Mouse (Mus musculus): ENCODE results near the gene Actl10. TPM values are rescaled to one million over a fixed set of nuclear protein-coding genes. Genes with fewer than 3 reads are reported as not detected.

Gene Actl10
- polyA plus RNA-seq, 1 experiment from 2014 or later, result 0.66 TPM

GRCm38 (mm10) chr2:154570666-154571065 is 19.1 kb downstream of the Actl10 start:
- no peaks in the 10 kb centered on the region for H3K36me3 ChIP-seq (replicated peaks)
- ATAC-seq (ENCODE audit: low FRiP score), result no peak
- H3K9ac ChIP-seq, result no peak overlapping the region
- WGBS, result 79% methylated on average over 4 of the region's 4 CpGs
- H3K27ac ChIP-seq, result 0 out of 2 replicates have a peak overlapping the region, but pooled peaks have one; percentile 36
- H3K27me3 ChIP-seq, result no peaks in the 10 kb centered on the region
- H3K4me3 ChIP-seq (replicated peaks), result no peak overlapping the region
- peak overlapping the region; percentile 85; the same call in 1 of the 2 replicates for H3K4me2 ChIP-seq
- H3K4me1 ChIP-seq, result peaks cover 46% of the 10 kb centered on the region
- H3K9me3 ChIP-seq, result no peaks in the 10 kb centered on the region

GRCm38 (mm10) chr2:154571266-154571665 is 19.7 kb downstream of the Actl10 start:
- H3K9ac ChIP-seq, result no peak overlapping the region
- H3K4me2 ChIP-seq, result no peak overlapping the region
- 85% methylated on average over 4 of the region's 4 CpGs for WGBS
- no peak for ATAC-seq (ENCODE audit: low FRiP score)
- H3K4me1 ChIP-seq, result peaks cover 41% of the 10 kb centered on the region
- H3K27ac ChIP-seq, result no peak overlapping the region
- no peak overlapping the region for H3K4me3 ChIP-seq (replicated peaks)
- no peaks in the 10 kb centered on the region for H3K36me3 ChIP-seq (replicated peaks)
- no peaks in the 10 kb centered on the region for H3K9me3 ChIP-seq
- no peaks in the 10 kb centered on the region for H3K27me3 ChIP-seq

DNA sequence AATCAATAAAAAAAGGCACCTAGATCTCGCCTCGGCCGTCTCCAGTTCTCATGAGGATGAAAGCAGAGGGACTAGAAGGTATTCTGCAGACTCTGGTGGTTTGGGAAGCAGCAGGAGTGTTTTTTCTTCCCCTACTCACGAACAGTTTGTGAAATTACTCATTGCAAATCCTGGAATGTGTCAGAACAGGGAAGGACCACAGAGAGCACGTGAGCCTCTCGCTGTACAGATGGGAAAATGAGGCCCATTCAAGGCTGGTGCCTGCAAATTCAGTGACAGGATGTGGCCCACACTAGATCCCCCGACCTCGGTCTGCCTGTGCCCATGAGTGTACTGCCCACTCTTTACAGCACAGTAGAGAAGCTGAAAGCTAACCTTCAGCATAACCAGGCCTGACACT is 20.4 kb downstream of the Actl10 start:
- H3K27me3 ChIP-seq, result no peaks in the 10 kb centered on the region
- no peak overlapping the region for H3K4me3 ChIP-seq (replicated peaks)
- H3K9ac ChIP-seq, result no peak overlapping the region
- H3K9me3 ChIP-seq, result no peaks in the 10 kb centered on the region
- no peaks in the 10 kb centered on the region for H3K36me3 ChIP-seq (replicated peaks)
- no peak overlapping the region for H3K4me2 ChIP-seq
- no peak for ATAC-seq (ENCODE audit: low FRiP score)
- H3K27ac ChIP-seq, result no peak overlapping the region
- WGBS, result 90% methylated on average over 8 of the region's 8 CpGs
- H3K4me1 ChIP-seq, result peaks cover 41% of the 10 kb centered on the region

GRCm38 (mm10) chr2:154572996-154573395 is 21.4 kb downstream of the Actl10 start:
- Histone ChIP-seq H3K4me2 (no peak overlapping the region), H3K27me3 (no peaks in the 10 kb centered on the region), H3K36me3 (replicated peaks) (no peaks in the 10 kb centered on the region), H3K9ac (no peak overlapping the region), H3K27ac (no peak overlapping the region), H3K4me1 (peaks cover 40% of the 10 kb centered on the region), H3K4me3 (replicated peaks) (no peak overlapping the region), H3K9me3 (no peaks in the 10 kb centered on the region)
- WGBS, result 82% methylated on average over 3 of the region's 3 CpGs
- ATAC-seq (ENCODE audit: low FRiP score), result no peak

GRCm38 (mm10) chr2:154574271-154574670 is 22.7 kb downstream of the Actl10 start:
- 50% methylated on average over 7 of the region's 7 CpGs for WGBS
- Histone ChIP-seq H3K4me1 (peaks cover 27% of the 10 kb centered on the region), H3K27me3 (no peaks in the 10 kb centered on the region), H3K9ac (no peak overlapping the region), H3K4me3 (replicated peaks) (no peak overlapping the region), H3K36me3 (replicated peaks) (no peaks in the 10 kb centered on the region), H3K9me3 (no peaks in the 10 kb centered on the region), H3K27ac (no peak overlapping the region), H3K4me2 (no peak overlapping the region)
- ATAC-seq (ENCODE audit: low FRiP score), result no peak

GRCm38 (mm10) chr2:154576876-154577743 is 25.5 kb downstream of the Actl10 start:
- Histone ChIP-seq H3K36me3 (replicated peaks) (no peaks in the 10 kb centered on the region), H3K4me3 (replicated peaks) (no peak overlapping the region), H3K9me3 (no peaks in the 10 kb centered on the region), H3K27ac (peak overlapping the region; percentile 75), H3K27me3 (no peaks in the 10 kb centered on the region), H3K9ac (peak overlapping the region; percentile 38; the same call in 1 of the 2 replicates), H3K4me1 (peaks cover 17% of the 10 kb centered on the region), H3K4me2 (no peak overlapping the region)
- ATAC-seq (ENCODE audit: low FRiP score), result peak; percentile 55
- WGBS, result 28% methylated on average over 12 of the region's 12 CpGs

DNA sequence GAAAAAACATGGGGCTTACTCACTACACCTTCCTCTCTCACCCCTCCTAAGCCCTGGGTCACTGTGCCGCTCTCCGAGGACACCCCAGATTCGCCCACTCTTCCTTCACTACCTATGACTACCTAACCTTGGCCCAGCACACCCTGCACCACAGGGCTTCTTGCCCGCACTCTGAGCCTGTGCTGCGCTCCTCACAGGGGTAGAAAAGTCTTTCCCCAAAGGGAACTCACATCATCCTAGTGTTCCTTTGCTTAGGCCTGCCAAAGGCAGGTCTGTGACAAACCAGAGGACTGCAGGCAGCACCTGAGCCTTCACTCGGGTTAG is 26.1 kb downstream of the Actl10 start:
- Histone ChIP-seq H3K4me3 (replicated peaks) (no peak overlapping the region), H3K9me3 (no peaks in the 10 kb centered on the region), H3K4me2 (no peak overlapping the region), H3K27ac (peak overlapping the region; percentile 75), H3K27me3 (no peaks in the 10 kb centered on the region), H3K36me3 (replicated peaks) (no peaks in the 10 kb centered on the region), H3K9ac (no peak overlapping the region; the same call in 1 of the 2 replicates), H3K4me1 (peaks cover 17% of the 10 kb centered on the region)
- ATAC-seq (ENCODE audit: low FRiP score), result peak; percentile 30; the same call in 1 of the 2 replicates
- WGBS, result 68% methylated on average over 6 of the region's 6 CpGs

DNA sequence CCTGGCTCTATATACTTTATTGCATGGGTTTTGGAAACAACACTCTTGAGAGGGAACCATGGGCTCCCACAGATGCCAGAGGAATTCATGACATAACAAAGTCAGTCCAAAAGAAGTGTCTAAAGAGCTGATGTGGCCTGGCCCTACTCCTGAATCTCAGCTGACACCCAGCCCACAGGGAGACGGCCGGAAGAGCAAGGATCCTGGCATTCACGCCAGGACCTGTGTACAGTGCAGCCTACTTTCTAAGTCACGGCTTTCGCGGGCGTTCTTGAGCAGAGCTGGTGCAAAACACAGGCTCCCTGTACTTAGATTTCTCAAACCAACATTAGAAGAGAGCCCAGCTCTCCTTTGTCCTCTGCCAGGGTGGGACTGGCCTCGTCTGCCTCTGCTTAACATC is 29.0 kb downstream of the Actl10 start:
- Histone ChIP-seq H3K9ac (no peak overlapping the region), H3K9me3 (no peaks in the 10 kb centered on the region), H3K27me3 (0 out of 2 replicates have a peak, but pooled peaks cover 4% of the 10 kb centered on the region), H3K4me3 (replicated peaks) (no peak overlapping the region), H3K27ac (no peak overlapping the region), H3K4me2 (no peak overlapping the region), H3K4me1 (peaks cover 33% of the 10 kb centered on the region), H3K36me3 (replicated peaks) (no peaks in the 10 kb centered on the region)
- WGBS, result 90% methylated on average over 8 of the region's 8 CpGs
- ATAC-seq (ENCODE audit: low FRiP score), result no peak

DNA sequence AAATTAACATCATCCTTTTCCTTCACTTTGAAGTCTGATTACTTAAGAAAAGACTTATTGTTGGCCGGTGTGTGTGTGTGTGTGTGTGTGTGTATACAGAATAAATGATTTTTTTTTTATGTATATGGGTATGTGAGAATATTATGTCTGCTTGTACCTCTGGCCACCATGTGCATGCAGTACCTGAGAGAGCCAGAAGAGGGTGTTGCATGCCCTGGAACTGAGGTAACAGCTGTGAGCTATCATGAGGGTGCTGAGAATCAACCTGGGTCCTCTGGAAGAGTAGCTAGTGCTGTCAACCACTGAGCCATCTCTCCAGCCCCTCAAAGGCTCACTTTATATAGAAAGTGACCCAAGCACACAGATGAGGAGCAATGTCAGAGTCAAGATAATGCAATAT is 29.8 kb downstream of the Actl10 start:
- Histone ChIP-seq H3K4me1 (peaks cover 31% of the 10 kb centered on the region), H3K36me3 (replicated peaks) (no peaks in the 10 kb centered on the region; the same call in 1 of the 2 replicates), H3K27ac (no peak overlapping the region), H3K9me3 (no peaks in the 10 kb centered on the region), H3K9ac (no peak overlapping the region), H3K4me2 (no peak overlapping the region), H3K27me3 (0 out of 2 replicates have a peak, but pooled peaks cover 4% of the 10 kb centered on the region), H3K4me3 (replicated peaks) (no peak overlapping the region)
- no peak for ATAC-seq (ENCODE audit: low FRiP score)
- 96% methylated on average over 1 of the region's 1 CpGs for WGBS

DNA sequence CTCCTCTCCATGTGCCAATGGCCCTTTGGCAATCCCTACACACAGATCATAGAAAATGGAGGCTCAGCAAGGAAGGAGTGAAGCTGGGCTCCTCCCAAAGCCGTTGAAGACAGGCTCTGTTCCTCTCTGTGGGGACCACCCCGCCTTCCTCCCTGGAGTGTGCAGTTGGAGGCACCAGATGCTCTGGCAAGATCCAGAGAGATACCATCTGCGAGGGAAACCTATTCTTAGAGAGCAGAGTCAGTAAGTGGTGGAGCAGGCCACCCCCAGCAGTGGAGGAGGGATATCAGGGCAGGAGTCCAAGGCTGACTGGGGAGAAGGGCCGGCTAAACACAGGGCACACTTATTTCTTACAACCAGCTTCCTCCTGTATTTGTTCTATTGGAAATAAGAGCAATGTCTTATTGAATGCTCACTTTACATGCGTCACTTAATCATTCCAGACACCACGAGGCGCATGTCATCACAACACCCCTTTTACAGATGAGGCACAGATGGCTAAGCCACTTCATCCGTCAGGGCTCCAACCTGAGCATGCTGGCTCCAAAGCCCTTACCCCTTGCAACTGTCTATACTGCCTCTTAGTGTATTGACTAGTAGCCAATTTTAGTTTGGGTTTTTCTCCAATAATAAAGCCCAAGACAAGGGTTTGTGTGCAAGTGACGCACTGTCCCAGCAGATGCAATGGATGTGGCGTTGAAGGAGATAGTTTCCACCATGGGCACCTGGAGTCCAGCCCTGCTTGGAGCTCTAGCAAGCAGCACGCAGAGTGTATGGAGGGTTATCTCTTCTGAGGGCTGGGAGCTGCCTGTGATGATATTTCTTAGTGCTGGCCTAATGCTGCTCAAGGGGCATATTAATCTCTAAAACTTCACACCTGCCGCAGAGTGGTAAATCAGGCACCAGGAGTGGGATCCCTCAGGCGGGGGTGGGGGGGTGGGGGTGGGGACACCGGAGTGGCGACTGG is 32.6 kb downstream of the Actl10 start:
- H3K27ac ChIP-seq, result peak overlapping the region; percentile 68
- H3K36me3 ChIP-seq (replicated peaks), result no peaks in the 10 kb centered on the region; the same call in 1 of the 2 replicates
- WGBS, result 63% methylated on average over 15 of the region's 15 CpGs
- no peak overlapping the region for H3K9ac ChIP-seq
- 0 out of 2 replicates have a peak, but pooled peaks cover 4% of the 10 kb centered on the region for H3K27me3 ChIP-seq
- peak; percentile 79; the same call in 1 of the 2 replicates for ATAC-seq (ENCODE audit: low FRiP score)
- no peaks in the 10 kb centered on the region for H3K9me3 ChIP-seq
- H3K4me2 ChIP-seq, result no peak overlapping the region
- no peak overlapping the region for H3K4me3 ChIP-seq (replicated peaks)
- H3K4me1 ChIP-seq, result peaks cover 16% of the 10 kb centered on the region

GRCm38 (mm10) chr2:154584931-154585601 is 33.5 kb downstream of the Actl10 start:
- H3K27me3 ChIP-seq, result 0 out of 2 replicates have a peak, but pooled peaks cover 4% of the 10 kb centered on the region
- H3K27ac ChIP-seq, result peak overlapping the region; percentile 68
- no peaks in the 10 kb centered on the region for H3K9me3 ChIP-seq
- no peak overlapping the region for H3K4me3 ChIP-seq (replicated peaks)
- H3K36me3 ChIP-seq (replicated peaks), result no peaks in the 10 kb centered on the region; the same call in 1 of the 2 replicates
- WGBS, result 71% methylated on average over 17 of the region's 17 CpGs
- no peak overlapping the region for H3K4me2 ChIP-seq
- H3K9ac ChIP-seq, result no peak overlapping the region
- peaks cover 16% of the 10 kb centered on the region for H3K4me1 ChIP-seq
- no peak for ATAC-seq (ENCODE audit: low FRiP score)
